Mouse (Mus musculus): ENCODE results near the gene Sstr2. TPM values are rescaled to one million over a fixed set of nuclear protein-coding genes. Genes with fewer than 3 reads are reported as not detected.

Sstr2 gene
- total and polyA plus RNA-seq, 2 experiments from 2014 or later, result 32.4 to 94.0 TPM

DNA sequence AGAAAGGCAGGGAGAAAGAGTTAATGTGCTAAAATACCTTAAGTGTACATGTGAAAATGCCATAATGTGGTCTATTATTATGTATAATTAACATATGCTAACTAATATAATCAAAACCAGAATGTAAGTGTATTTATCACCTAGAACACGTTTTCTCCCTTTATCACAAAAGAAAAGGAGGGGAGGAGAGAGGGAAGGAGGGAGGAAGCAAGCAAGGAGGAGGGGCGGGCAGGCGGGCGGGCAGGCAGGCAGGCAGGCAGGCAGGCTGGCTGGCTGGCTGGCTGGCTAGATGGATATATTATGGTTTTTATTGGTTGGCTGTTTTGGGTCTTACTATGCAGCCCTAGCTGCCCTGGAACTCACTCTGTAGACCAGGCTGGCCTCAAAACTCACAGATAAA lies 50.6 kb downstream of the Sstr2 start:
- peaks cover 20% of the 10 kb centered on the region for H3K36me3 ChIP-seq (ENCODE audit: insufficient read depth, low read length)
- H3K4me2 ChIP-seq (ENCODE audit: low read depth, low read length), result no peak overlapping the region
- no peaks in the 10 kb centered on the region for H3K9me3 ChIP-seq (ENCODE audit: low read length)
- no peaks in the 10 kb centered on the region for H3K27me3 ChIP-seq (ENCODE audit: insufficient read depth, low read length)
- no peak overlapping the region for H3K4me3 ChIP-seq (ENCODE audit: low read length)
- ATAC-seq, result no peak
- TF ChIP-seq CTCF (IDR thresholded peaks at IDR 0.05; ENCODE audit: low read depth), result no peak
- H3K9ac ChIP-seq (replicated peaks; ENCODE audit: low read length), result no peak overlapping the region
- 81% methylated on average over 4 of the region's 4 CpGs for WGBS
- peaks cover 3% of the 10 kb centered on the region; the same call in 1 of the 2 replicates for H3K4me1 ChIP-seq (ENCODE audit: insufficient read depth, low read length)
- no peak for DNase-seq (ENCODE audit: low spot score)
- no peak overlapping the region for H3K27ac ChIP-seq

DNA sequence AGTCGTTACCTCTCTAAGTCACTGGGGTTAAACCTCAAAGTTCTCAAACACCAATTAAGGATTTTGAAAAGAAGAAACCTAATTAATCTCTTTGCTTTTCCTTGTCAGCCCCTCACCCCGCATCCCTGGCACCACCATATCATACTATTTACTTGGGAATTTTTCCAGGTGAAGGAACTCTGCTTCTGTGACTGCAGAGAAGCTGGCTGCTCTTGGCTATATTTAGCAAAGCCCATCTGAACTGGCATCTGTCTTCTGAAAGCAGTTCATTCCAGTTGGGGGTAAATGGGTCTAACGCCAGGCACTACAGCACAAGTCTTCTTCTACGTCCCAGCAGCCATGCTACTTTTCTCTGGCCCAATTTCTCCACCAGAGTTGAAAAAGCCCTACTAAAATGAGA lies 54.5 kb downstream of the Sstr2 start:
- Histone ChIP-seq H3K36me3 (ENCODE audit: insufficient read depth, low read length) (peaks cover 32% of the 10 kb centered on the region), H3K27me3 (ENCODE audit: insufficient read depth, low read length) (no peaks in the 10 kb centered on the region), H3K27ac (no peak overlapping the region), H3K4me1 (ENCODE audit: insufficient read depth, low read length) (no peaks in the 10 kb centered on the region), H3K9ac (replicated peaks; ENCODE audit: low read length) (no peak overlapping the region), H3K9me3 (ENCODE audit: low read length) (no peaks in the 10 kb centered on the region), H3K4me2 (ENCODE audit: low read depth, low read length) (no peak overlapping the region), H3K4me3 (ENCODE audit: low read length) (no peak overlapping the region)
- WGBS, result 65% methylated on average over 4 of the region's 4 CpGs
- no peak for TF ChIP-seq CTCF (IDR thresholded peaks at IDR 0.05; ENCODE audit: low read depth)
- DNase-seq (ENCODE audit: low spot score), result no peak
- ATAC-seq, result no peak

DNA sequence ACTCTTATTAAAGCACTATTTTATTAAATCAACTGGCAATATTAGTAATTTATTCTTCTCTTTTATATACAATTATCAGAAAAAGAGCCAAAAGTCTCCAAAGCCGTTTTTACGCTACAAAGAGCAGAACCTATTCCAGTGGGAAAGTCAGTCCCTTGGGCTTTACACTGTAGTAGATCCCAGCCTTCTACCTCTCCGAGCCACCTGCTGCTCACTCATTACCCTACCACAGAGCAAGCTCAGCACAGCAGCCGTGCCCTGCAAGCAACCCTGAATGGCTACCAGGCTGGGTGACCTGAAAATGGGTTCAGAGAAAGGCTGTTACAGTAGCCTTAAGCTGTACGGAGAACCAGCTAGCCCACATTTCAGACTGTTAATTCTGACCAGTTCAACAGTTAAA lies 55.5 kb downstream of the Sstr2 start:
- no peak overlapping the region for H3K27ac ChIP-seq
- peaks cover 25% of the 10 kb centered on the region for H3K36me3 ChIP-seq (ENCODE audit: insufficient read depth, low read length)
- no peak overlapping the region for H3K4me2 ChIP-seq (ENCODE audit: low read depth, low read length)
- no peaks in the 10 kb centered on the region for H3K4me1 ChIP-seq (ENCODE audit: insufficient read depth, low read length)
- no peak overlapping the region for H3K9ac ChIP-seq (replicated peaks; ENCODE audit: low read length)
- H3K9me3 ChIP-seq (ENCODE audit: low read length), result no peaks in the 10 kb centered on the region
- WGBS, result 83% methylated on average over 5 of the region's 5 CpGs
- H3K27me3 ChIP-seq (ENCODE audit: insufficient read depth, low read length), result no peaks in the 10 kb centered on the region
- H3K4me3 ChIP-seq (ENCODE audit: low read length), result no peak overlapping the region
- no peak for DNase-seq (ENCODE audit: low spot score)
- ATAC-seq, result no peak
- TF ChIP-seq CTCF (IDR thresholded peaks at IDR 0.05; ENCODE audit: low read depth), result no peak

Other genes starting within 250 kb of the Sstr2 start
- 59.9 and 63.8 TPM in 2 replicates for gene Cog1, start 29.8 kb downstream of the Sstr2 start, total RNA-seq (2014; rRNA removed)
- 30.6 and 31.3 TPM in 2 replicates for gene Cog1, start 29.8 kb downstream of the Sstr2 start, polyA plus RNA-seq (2015; fragmentation: Nextera tagmentation; extraction: Ambion mirVana)
- 63.3 and 67.9 TPM in 2 replicates for gene Slc39a11, start 30.7 kb downstream of the Sstr2 start, total RNA-seq (2014; rRNA removed)
- gene Slc39a11, start 30.7 kb downstream of the Sstr2 start, polyA plus RNA-seq (2015; fragmentation: Nextera tagmentation; extraction: Ambion mirVana), result 35.0 and 35.6 TPM in 2 replicates
- 29.5 and 36.8 TPM in 2 replicates for gene Fam104a, start 64.8 kb downstream of the Sstr2 start, total RNA-seq (2014; rRNA removed)
- gene Fam104a, start 64.8 kb downstream of the Sstr2 start, polyA plus RNA-seq (2015; fragmentation: Nextera tagmentation; extraction: Ambion mirVana), result 50.6 and 51.5 TPM in 2 replicates
- 17.7 and 32.4 TPM in 2 replicates for gene D11Wsu47e, start 65.1 kb downstream of the Sstr2 start, total RNA-seq (2014; rRNA removed)
- gene D11Wsu47e, start 65.1 kb downstream of the Sstr2 start, polyA plus RNA-seq (2015; fragmentation: Nextera tagmentation; extraction: Ambion mirVana), result 19.7 and 22.5 TPM in 2 replicates
- gene Cpsf4l, start 90.7 kb downstream of the Sstr2 start, total RNA-seq (2014; rRNA removed), result not detected in 2 replicates
- gene Cpsf4l, start 90.7 kb downstream of the Sstr2 start, polyA plus RNA-seq (2015; fragmentation: Nextera tagmentation; extraction: Ambion mirVana), result 0.19 and 0.25 TPM in 2 replicates
- 104 and 116 TPM in 2 replicates for gene Cdc42ep4, start 132.5 kb downstream of the Sstr2 start, total RNA-seq (2014; rRNA removed)
- 55.7 and 56.4 TPM in 2 replicates for gene Cdc42ep4, start 132.5 kb downstream of the Sstr2 start, polyA plus RNA-seq (2015; fragmentation: Nextera tagmentation; extraction: Ambion mirVana)

Measured in hindbrain, postnatal 0 days (tissue).